Mouse (Mus musculus) testis, adult 2 months (tissue): ENCODE data around the gene 1700023F06Rik.

Source experiments
- CTCF ChIP-seq: fragments of 200-500 bp; IDR thresholded peaks from 2 replicates; pipeline ENCODE4 v1.5.1; 2012; ENCODE audit warnings: low read depth, mild to moderate bottlenecking, inconsistent platforms, low read length, moderate library complexity; ENCODE audit not compliant: control insufficient read depth, insufficient read depth, insufficient replicate concordance
- POLR2A ChIP-seq: fragments of 200-500 bp; IDR thresholded peaks from 2 replicates; pipeline ENCODE4 v1.6.1; 2012; ENCODE audit warnings: low read depth, mild to moderate bottlenecking, inconsistent platforms, low read length, moderate library complexity; ENCODE audit not compliant: control insufficient read depth

DNA sequence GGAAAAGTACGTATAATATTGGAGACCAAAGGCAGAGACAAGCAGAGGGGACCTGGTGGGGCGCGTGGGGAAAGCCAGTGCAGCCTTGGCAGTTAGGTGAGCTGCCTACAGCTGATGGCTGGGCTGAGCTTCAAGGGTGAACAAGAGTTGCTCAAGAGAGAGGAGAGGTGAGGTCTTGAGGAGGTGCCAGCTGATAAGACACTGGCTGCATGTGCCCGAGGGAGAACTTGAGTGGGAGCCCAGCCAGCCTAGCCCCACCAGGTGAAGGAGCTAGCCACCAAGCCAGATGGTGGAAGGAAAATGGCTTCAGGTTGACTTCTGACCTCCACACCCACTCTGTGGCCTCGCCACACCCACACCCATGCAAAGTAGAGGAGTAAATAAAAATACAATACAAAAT, 44.0 kb upstream of the 1700023F06Rik start:
- TF ChIP-seq CTCF: no peak
- TF ChIP-seq POLR2A: no peak
